Mouse (Mus musculus): ENCODE data around the gene Slc11a2. TPM values are rescaled to one million over a fixed set of nuclear protein-coding genes. Genes with fewer than 3 reads are reported as not detected.
A peak's percentile ranks its signal among the peaks of the same experiment; 100 is the strongest.
"Not testable (repeated sequence)": the region's sequence is repeated elsewhere in the genome, so short reads cannot be mapped to it uniquely, and the experiment has no call there.

Gene Slc11a2
- total RNA-seq, 2 experiments from 2014 or later, result 60.0 to 70.8 TPM

GRCm38 (mm10) chr15:100429959-100430565, 5.2 kb upstream of the Slc11a2 start:
- no peak for TF ChIP-seq CTCF (IDR thresholded peaks at IDR 0.05)
- intact Hi-C loops (cut with DNase I), result no loop called here
- H3K27ac ChIP-seq, result no peak overlapping the region
- DNase-seq (ENCODE audit: extremely low spot score in 1 of 2, low spot score in 2 of 2), result no peak
- H3K4me3 ChIP-seq, result no peak overlapping the region

GRCm38 (mm10) chr15:100428296-100428905, 3.5 kb upstream of the Slc11a2 start:
- Histone ChIP-seq H3K27ac (no peak overlapping the region), H3K4me3 (no peak overlapping the region)
- intact Hi-C loops (cut with DNase I), result no loop called here
- TF ChIP-seq CTCF (IDR thresholded peaks at IDR 0.05), result no peak
- no peak for DNase-seq (ENCODE audit: extremely low spot score in 1 of 2, low spot score in 2 of 2)

- DNase-seq (ENCODE audit: extremely low spot score in 1 of 2, low spot score in 2 of 2), result no peak
- intact Hi-C loops (cut with DNase I), result loop anchor here (2.0 kb wide), 1 partner anchor 19 kb away; no protein-coding TSS in a partner anchor
- Histone ChIP-seq H3K27ac (no peak overlapping the region), H3K4me3 (peak overlapping the region; percentile 92; the same call in 1 of the 2 replicates)
- TF ChIP-seq CTCF (IDR thresholded peaks at IDR 0.05), result no peak
Observed at GRCm38 (mm10) chr15:100423916-100424315, 956 bp downstream of the Slc11a2 start.

DNA sequence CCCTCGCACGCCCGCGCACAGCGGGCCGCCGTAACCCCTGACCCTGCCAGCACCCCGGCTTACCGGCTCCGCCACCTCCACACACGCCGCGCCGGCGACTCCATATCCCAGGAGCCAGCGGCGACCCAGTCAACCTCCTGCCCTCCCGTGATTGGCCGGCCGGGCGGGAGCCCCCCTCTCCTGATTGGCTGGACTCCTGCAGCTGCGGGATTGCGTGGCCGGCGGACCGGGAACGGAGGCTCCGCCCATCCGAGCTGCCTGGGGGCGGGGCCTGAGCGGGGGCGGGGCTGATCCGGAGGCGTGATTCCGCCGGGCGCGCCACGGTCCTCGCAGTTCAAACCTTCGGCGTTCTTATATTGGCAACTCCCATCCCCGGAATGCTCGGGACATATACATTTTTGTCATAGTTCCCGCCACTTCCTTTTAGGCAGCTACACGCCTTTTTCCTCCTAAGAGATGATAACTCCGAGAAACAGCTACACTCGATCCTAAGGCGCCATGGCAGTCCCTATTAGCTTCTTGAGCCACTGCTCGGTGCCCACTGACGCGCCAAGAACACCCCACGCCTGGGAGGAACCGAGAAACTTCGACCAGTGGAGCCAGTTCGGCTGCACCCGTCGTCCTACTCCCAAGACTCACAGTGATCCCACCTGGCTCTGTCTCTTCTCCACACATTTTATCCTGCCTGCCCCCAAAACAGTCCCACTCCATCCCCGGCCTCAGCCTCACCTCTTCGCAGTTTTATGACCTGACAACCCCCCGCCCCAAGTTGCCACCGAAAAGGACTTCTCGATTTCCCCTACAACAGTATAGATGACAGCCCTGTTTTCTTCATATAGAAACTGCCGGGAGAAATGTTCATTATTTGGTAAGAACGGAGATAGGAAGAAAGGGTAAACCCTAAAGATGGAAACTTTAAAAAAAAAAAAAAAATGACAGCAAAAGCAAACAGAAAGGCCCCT, 1.7 kb downstream of the Slc11a2 start:
- intact Hi-C loops (cut with DNase I), result loop anchor here (2.0 kb wide), 1 partner anchor 20 kb away; no protein-coding TSS in a partner anchor
- TF ChIP-seq CTCF (IDR thresholded peaks at IDR 0.05), result no peak
- H3K4me3 ChIP-seq, result peak overlapping the region; percentile 92
- peak overlapping the region; percentile 78 for H3K27ac ChIP-seq
- DNase-seq (ENCODE audit: extremely low spot score in 1 of 2, low spot score in 2 of 2), result peak; percentile 96 to 97

DNA sequence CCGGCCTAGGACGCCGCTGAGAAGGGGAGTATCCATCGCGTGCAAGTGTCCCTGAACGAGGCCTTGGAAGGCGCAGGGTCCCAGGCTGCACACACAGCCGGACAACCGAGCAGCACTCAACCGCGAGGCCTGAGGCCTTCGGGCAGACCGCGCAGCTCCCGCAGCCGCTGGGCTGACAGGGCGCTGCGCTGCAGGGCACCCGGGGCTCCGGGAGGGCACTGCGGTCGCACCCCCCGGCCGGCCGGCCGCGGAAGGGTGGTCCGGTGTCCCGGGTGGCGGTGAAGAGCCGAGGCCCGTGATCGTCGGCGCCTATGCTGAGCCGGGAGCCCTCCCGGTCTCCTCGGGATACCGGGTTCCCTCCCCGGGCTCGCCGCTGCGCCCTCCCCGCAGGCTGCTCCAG, 2.4 kb downstream of the Slc11a2 start:
- Histone ChIP-seq H3K27ac (peak overlapping the region; percentile 78), H3K4me3 (peak overlapping the region; percentile 92)
- no peak for DNase-seq (ENCODE audit: extremely low spot score in 1 of 2, low spot score in 2 of 2)
- no peak for TF ChIP-seq CTCF (IDR thresholded peaks at IDR 0.05)
- intact Hi-C loops (cut with DNase I), result loop anchor here (2.0 kb wide), 1 partner anchor 20 kb away; no protein-coding TSS in a partner anchor

DNA sequence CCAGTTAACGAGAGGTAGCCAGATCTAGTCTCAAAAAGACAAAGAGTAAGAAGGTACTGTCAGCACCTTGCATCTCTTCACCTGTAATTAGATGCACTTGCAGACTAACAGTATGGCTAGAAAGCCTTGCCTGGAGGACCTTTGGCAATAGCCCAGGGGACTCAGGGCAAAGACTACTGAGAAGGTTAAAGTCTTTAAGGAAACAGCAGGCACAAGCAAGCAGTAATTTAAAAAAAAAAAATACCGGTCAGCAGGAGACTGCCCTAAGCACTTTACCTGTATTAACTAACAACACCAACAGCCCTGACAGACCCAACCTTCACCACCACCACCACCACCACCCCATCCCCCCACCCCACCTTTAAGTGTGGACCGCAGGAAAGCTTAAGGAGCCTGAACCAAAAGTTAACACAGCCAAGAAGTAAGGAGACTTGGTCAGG, 3.1 kb downstream of the Slc11a2 start, which contains the start of gene Gm5475:
TSS of gene Gm5475 (plus strand) at position 390 of the 440 bp plus-strand sequence.
- Histone ChIP-seq H3K27ac (peak within 1 kb of the TSS; percentile 78), H3K4me3 (peak within 1 kb of the TSS; percentile 92)
- not testable (repeated sequence) for DNase-seq (ENCODE audit: extremely low spot score in 1 of 2, low spot score in 2 of 2)
- intact Hi-C loops (cut with DNase I), result loop anchor here (2.0 kb wide), 1 partner anchor 21 kb away; no protein-coding TSS in a partner anchor

- intact Hi-C loops (cut with DNase I), result no loop called here
Observed at GRCm38 (mm10) chr15:100421059-100421757, 3.7 kb downstream of the Slc11a2 start.

GRCm38 (mm10) chr15:100419901-100420745, 4.7 kb downstream of the Slc11a2 start:
- intact Hi-C loops (cut with DNase I), result no loop called here
- no peak overlapping the region for H3K4me3 ChIP-seq
- no peak overlapping the region for H3K27ac ChIP-seq
- no peak for DNase-seq (ENCODE audit: extremely low spot score in 1 of 2, low spot score in 2 of 2)
- TF ChIP-seq CTCF (IDR thresholded peaks at IDR 0.05), result no peak

More at GRCm38 (mm10) chr15:100421059-100421757, 3.7 kb downstream of the Slc11a2 start:
- TF ChIP-seq CTCF (IDR thresholded peaks at IDR 0.05), result no peak
- Histone ChIP-seq H3K4me3 (peak overlapping the region; percentile 23), H3K27ac (peak overlapping the region; percentile 16; the same call in 1 of the 2 replicates)
- DNase-seq (ENCODE audit: extremely low spot score in 1 of 2, low spot score in 2 of 2), result no peak

DNA sequence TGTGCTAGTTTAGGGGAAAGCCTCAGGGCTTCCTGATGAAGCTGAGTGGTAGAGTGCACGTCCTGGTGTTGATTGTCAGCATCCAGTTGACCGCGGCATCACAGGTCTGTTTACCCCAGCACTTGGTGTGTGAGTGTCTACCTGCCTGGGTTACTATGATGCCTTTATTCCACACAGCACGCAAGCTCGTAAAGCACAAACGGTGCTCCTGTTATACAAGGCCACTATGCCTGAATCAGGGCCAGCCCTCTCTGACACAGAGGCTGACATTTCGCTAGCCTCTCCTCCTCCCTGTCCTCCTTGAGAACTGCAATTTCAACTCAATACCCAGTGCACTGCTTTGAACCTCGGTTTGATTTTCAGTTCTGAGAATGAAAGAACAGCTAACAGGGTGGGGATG, 5.6 kb downstream of the Slc11a2 start:
- no peak for TF ChIP-seq CTCF (IDR thresholded peaks at IDR 0.05)
- DNase-seq (ENCODE audit: extremely low spot score in 1 of 2, low spot score in 2 of 2), result no peak
- intact Hi-C loops (cut with DNase I), result no loop called here
- no peak overlapping the region for H3K4me3 ChIP-seq
- H3K27ac ChIP-seq, result no peak overlapping the region

DNA sequence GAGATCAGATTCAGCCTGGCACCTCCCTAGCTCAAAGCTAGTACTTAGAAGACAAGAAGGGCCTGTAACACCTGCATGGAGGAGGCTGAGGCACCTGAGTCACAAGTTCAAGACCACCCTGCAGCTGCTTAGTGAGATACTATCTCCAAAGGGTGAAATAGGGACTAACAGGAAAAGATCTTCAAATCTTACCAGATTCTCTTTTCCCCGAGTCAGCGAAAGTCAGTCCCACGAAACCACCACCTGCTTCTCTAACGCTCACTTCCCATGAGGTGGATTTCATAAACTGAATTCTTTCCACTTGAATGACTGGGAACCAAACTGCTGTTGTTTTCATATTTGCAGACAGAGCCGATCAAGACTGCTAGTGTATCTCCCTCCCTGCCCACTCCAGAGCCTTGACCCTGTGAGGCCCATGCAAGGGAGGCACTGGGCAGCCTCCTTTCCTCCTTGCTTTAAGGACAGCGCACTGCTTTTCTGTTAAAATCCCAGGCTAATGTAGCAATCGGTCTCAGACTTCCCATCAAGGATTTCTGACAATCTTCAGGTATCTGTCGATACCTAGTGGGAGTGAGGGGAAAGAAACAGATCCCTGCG, 6.9 kb downstream of the Slc11a2 start:
- no peak for DNase-seq (ENCODE audit: extremely low spot score in 1 of 2, low spot score in 2 of 2)
- Histone ChIP-seq H3K4me3 (no peak overlapping the region), H3K27ac (no peak overlapping the region)
- TF ChIP-seq CTCF (IDR thresholded peaks at IDR 0.05), result no peak
- intact Hi-C loops (cut with DNase I), result no loop called here
